Mouse (Mus musculus) olfactory bulb, adult 2 months (tissue): ENCODE measurements at regions not wholly inside any gene's neighbourhood (a gene's known extent, or its start where the extent isn't known, plus 50 kb on each side); places are given as distances from the start of the nearest gene placed in this dataset.

Experiments
- CTCF ChIP-seq: fragments of 200-500 bp; IDR thresholded peaks from 2 replicates; pipeline ENCODE4 v1.5.1; 2012; ENCODE audit warnings: low read depth, mild to moderate bottlenecking, low read length, moderate library complexity; ENCODE audit not compliant: insufficient read depth
- POLR2A ChIP-seq: fragments of 200-500 bp; IDR thresholded peaks from 2 replicates; pipeline ENCODE4 v1.6.1; 2012; ENCODE audit warnings: mild to moderate bottlenecking, low read depth, low read length, moderate library complexity; ENCODE audit not compliant: insufficient read depth

DNA sequence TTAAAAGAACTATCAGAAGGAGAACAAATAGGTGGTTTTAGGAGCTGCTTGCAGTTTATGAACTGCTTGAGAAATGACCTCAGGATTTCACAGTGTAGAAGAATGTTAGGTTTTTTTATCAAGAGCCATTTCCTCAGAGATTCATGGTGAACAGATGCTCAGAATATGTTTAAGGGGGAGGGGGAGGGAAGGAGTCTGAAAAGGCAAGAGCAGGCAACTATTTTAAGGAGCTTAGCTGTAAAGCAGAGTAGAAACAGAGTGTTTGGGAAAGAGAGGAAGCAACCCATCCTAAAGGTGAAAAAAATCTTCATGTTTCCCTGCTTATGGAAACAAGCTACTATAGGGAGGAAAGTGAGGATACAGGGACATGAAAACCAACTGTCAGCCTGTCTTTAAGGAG, 1457.2 kb upstream of the Gm6569 start:
- no peak for TF ChIP-seq CTCF
- TF ChIP-seq POLR2A = no peak
